Mouse (Mus musculus): ENCODE measurements at regions not wholly inside any gene's neighbourhood (a gene's known extent, or its start where the extent isn't known, plus 50 kb on each side); places are given as distances from the start of the nearest gene placed in this dataset.

GRCm38 (mm10) chr8:29460119-29460518 lies 2012.6 kb downstream of the Poteg start:
- no peak for DNase-seq

- peak; percentile 2 to 8 for DNase-seq
Observed at GRCm38 (mm10) chr8:29492931-29493330, 2045.5 kb downstream of the Poteg start.

- DNase-seq: no peak
Observed at GRCm38 (mm10) chr8:29527327-29527726, 2079.9 kb downstream of the Poteg start.

- no peak for DNase-seq
Observed at GRCm38 (mm10) chr8:29531565-29531964, 2084.1 kb downstream of the Poteg start.

DNA sequence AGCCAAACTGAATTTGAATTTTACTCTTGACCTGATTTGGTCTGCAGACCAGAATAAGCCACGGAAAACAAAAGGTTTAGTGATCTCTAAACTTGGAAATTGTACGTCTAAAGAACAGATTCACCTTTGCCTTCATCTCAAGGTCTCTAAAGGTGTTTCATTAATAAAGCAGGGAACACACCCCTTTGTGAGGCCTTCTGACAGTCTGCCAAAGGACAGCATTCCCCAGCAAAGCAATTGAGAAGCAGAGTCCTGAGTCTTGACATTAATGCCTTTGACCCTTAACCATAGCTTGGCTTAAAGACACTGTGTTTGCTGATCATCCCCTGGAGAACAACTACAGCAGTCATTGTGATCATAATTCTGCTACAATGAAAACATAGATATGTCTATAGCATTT lies 2090.5 kb downstream of the Poteg start:
- DNase-seq: no peak

- no peak for DNase-seq
Observed at GRCm38 (mm10) chr8:29539856-29540255, 2092.4 kb downstream of the Poteg start.

DNA sequence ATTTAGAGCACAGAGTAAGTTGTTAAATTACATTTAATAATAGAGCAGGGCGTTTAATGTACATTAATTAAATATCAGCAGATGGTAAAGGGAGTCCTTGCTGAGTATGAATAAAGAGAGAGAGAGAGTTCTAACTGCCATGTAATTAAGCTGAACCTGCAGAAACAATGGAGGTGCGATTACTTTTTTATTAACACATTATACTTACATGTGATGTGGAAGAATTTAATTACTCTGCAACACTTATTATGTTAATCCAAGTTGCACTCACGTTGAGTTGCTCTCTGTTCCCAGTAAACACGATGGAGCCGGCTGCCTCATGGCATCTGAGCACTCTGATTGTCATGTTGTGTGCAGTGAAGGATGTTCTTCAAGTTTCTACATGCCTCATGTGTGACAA lies 2096.7 kb downstream of the Poteg start:
- DNase-seq: no peak

DNA sequence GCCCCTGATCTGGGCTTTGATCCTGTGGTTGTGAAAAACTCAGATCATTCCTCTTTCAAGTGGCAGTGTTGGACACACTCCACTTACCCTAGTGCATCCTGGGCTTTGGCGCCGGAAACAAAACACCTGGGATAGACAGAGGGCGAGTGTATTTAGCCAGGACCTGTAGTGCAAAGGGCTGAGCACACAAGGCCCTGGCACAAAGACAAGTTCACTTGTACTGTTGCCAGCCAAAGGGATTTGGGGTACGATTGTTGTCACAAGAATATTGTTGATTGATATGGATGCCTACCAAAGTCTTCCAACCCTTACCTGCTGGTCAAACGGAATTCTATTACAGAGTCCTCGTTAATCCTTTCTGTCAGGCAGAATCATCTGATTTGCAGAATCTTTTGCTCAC lies 2138.2 kb downstream of the Poteg start:
- DNase-seq: no peak

DNA sequence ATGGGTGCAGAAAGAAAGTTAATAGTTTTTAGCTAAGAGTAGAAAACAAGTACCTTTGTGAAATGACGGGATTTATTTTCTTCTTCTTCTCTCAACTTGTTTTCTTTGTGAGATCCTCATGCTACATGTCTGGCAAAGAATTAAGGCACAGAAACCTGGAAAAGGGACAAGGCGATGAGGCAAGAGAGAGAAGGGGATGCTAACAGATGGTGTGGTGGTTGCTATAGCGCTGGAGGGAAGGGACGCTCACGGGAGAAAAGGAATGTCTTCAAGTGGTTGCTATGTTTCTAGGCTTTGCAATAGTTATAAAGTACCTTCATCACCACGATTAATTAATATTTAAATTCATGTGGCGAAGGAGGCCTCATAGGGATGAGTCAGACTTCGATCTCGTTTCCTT lies 2146.7 kb downstream of the Poteg start:
- DNase-seq: no peak

DNA sequence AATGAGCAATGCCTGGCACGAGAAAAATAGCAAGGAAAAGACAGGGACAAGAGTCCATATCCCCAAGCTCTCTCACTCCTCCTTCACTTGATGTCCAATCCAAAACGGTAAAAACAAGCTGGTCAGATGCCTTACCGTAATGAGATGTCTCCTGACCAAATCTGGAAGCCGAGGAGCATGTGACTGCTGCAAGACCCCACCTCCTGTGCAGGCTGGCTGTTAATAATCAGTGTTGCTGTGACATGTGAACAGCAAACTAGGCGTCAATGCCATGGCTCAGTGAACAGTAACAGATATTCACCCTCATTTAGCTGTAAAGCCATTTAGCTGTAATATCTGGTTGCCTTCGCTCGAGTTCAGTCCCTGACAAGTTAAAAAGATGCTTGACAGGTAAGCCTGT lies 2166.6 kb downstream of the Poteg start:
- no peak for DNase-seq

DNA sequence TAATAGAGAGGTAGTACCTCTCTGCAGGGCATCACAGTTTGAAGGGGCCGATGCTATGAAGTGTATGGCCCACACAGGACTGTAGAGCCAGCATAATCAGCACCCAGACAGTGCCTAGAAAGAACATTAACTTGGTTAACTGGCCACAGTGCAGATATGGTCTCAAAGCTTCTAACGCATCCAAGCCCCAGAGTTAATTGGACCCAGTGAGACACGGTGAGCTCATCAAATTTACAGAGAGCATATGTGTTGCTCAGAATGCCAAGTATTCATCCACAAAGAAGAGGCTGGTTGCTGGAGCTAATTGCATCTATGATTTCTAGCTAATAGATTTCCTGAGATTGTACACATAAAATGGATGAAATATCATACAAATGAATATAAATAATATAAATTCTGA lies 2214.1 kb downstream of the Poteg start:
- DNase-seq: no peak

DNA sequence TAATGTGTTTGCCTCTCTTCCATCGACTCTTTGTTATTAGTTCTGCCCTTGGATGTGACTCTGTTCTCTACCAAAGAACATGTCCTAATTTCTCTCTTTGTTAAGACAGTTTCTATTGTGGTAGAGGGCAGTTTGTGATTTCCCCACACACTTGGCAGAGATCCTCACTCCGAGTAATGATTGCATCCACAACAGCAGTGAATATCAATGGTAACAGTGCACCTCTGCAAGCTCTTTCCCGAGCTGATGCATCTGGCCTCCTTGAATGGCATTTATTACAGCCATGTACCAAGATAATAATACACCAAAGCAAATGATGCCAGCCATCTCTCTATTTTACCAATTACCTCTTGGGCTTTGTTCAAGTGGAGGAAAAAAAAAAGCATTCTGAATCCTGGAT lies 2228.4 kb downstream of the Poteg start:
- DNase-seq: no peak

GRCm38 (mm10) chr8:29683340-29683739 lies 2235.9 kb downstream of the Poteg start:
- DNase-seq: no peak

- no peak for DNase-seq
Observed at GRCm38 (mm10) chr8:29686594-29686993, 2239.1 kb downstream of the Poteg start.

DNA sequence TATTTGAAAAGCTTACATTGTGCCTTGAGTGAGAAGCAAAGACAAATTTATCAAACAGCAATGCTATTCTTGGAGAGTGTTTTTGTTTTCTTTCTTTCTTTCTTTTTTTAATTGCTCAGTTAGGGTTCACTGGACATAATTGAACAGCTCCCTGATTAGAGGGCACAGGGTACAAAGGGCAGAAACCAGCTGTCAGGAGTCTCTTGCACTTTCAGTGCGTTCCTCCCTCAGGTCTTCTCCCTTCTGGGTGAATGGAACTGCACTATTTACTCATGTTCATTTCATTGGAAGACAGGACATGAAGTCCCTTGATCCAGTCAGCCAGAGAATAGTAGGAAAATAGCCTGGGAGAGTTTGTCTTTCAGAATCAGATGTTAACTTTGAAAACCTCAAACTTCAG lies 2248.2 kb downstream of the Poteg start:
- DNase-seq: no peak

Measured in layer of hippocampus, postnatal 36 days (tissue).